Mouse (Mus musculus): ENCODE data around the gene Gp1ba.

Gene Gp1ba

GRCm38 (mm10) chr11:70653345-70654197 lies 14.6 kb downstream of the Gp1ba start:
- DNase-seq = peak; percentile 65

- peak; percentile 65 for DNase-seq
Measured at GRCm38 (mm10) chr11:70654198-70654922, 15.4 kb downstream of the Gp1ba start, which contains the start of gene Pfn1. Gene Pfn1 (minus strand): TSS chr11:70654644.

DNA sequence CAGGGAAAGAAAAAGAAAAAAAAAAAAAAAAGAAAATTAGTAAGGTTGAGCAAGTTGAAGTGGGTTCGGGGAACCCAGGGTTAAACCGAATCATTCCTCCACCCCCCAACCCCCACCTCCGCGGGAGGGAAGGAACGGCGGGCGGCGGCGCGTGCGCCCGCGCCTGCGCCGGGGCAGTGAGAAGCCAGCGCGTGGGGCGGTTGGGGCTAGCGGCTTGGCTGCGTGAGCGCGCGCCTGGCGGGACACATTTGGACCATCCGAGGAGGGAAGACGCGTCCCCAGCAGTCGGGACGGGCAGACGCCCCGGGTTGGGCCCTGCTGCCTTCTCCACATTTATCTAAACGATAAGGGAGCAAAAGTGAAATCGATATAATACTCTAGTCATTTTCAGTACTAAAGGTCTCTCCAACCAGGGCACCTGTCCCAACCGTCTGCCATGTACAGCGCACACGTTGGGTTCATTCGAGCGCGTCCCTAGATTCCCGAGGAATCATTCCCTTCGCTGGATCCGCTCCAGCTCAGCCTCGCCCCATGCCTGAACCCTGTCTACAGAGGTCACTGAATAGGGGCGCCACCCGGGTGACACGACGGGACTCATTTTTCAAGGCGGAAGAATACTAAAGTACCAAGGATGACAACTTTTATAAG lies 16.1 kb downstream of the Gp1ba start:
- DNase-seq = peak; percentile 78

DNA sequence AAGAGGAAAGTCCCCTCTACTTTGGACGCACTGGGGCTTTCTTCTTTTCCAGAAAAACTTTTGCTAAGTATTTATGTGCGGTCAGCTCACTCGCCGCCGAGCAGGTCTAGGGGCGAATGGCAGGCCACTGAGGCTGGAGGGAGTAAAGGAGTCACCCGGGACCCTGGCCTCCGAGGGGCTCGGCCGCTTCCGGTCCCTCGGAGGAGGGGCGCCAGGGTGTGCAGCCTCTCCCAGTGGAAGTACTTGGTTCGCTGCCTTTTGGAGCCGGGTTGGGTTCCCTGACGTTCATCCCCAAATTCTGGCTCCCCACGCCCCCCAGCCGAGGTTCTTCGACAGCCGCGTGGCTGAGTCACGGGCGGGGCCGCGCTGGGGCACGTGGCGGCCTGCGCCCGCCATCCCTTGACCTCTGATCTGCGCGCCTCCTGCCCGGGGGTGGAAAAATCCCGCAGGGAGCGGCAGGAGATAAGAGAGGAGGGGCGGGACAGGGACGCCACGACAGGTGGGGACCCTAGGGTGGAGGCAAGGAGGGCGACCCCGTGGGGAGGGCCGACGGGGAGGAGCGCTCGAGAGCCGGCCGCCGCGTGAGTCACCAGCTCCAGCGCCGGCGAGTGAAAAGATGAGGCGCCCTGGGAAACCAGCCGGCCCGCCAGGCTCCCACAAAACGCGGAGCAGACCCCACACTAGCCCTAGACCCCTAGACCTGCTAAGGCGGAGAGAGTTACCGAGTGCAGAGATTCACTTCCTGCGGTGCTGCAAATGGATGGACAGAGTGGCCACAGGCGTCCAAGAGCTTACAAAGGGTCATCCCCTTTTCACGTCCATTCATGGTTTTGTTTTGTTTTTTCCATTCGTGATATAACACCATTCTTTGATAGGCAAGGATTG lies 16.9 kb downstream of the Gp1ba start:
- peak; percentile 58 for DNase-seq

- DNase-seq = no peak
Measured at GRCm38 (mm10) chr11:70656456-70656927, 17.6 kb downstream of the Gp1ba start.

DNA sequence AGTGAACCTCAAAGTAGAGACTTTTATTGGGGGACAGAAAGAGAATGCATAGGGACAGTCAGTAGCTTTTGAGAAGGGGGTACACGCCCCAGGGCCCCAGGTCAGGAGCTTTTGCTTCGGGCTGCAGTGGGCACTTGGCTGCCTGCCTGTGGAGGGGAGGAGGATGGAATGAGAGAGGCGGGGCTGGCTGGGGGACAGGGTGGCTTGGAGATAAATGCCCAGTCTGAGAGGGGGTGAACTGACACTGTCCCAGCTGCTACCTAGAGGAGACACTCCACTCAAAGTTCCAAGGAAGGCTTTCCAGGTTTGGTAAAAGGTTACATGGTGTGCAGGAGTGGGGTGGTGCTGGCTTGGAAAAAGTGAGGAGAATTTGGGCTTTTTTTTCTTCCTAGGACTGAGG lies 18.0 kb downstream of the Gp1ba start, which contains the start of gene Eno3:
Gene Eno3 (plus strand): TSS at position 239 of the 400 bp plus-strand sequence.
- DNase-seq = no peak

DNA sequence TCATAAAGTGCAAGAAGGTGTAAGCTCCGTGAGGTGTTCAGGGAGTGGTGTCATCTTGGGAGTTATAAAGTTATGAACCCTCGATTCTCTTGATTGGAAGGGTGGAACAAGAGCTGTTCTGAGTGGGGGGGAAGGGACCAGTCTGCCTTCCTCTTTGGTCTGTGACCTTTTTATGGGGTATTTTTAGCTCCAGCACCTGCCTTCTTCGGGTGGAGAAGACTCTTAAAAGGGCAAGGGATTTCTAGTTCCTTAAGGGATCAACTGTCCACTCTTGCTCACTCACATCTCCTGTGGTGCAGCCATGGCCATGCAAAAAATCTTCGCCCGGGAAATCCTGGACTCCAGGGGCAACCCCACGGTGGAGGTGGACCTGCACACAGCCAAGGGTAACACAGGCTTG lies 18.7 kb downstream of the Gp1ba start:
- DNase-seq = no peak

DNA sequence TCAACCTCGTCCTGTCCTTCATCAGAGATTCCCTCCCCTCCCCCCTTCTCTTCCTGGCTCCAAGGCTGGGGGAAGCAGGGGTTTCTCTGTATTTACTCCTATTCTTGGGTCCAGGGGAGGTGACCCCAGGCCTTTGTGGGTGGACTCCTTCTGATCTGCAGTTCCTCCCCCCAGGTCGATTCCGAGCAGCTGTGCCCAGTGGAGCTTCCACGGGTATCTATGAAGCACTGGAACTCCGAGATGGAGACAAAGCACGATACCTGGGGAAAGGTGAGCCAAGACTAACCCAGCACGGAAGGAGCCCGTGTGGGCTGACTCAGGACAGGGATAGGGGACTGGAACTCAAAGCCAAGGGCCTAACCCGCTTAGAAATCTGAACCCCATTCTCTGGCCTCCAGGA lies 19.1 kb downstream of the Gp1ba start:
- no peak for DNase-seq

GRCm38 (mm10) chr11:70658521-70658920 lies 19.6 kb downstream of the Gp1ba start:
- no peak for DNase-seq

- no peak for DNase-seq
Measured at GRCm38 (mm10) chr11:70658942-70659341, 20.0 kb downstream of the Gp1ba start.

DNA sequence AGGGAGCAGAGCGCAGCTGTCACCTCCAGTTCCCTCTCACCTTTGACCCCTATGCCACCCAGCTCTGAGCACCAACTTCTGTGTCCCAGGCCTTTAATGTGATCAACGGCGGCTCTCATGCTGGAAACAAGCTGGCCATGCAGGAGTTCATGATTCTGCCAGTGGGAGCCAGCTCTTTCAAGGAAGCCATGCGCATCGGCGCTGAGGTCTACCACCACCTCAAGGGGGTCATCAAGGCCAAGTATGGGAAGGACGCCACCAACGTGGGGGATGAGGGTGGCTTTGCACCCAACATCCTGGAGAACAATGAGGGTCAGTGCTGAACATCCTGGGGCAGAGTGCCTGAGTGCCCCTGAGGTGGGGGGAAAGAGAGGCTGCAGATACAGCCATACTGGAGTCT lies 21.6 kb downstream of the Gp1ba start:
- no peak for DNase-seq

DNA sequence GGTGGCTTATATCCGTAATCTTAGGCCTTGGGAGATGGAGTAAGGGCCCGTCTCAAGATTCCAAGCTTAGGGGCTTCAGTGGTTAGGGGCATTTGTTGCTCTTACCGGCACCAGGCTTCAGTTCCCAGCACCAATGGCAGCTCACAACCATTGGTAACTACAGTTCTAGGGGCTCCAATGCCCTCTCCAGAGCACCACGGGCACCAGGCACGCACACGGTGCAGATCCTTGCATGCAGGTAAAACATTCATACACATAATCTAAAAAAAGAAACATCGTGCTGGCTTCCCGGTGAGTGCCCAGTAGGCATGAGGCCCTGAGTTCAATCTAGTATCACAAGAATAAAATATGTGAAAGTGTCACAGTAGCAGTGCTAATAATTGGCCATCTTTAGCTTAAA lies 24.2 kb downstream of the Gp1ba start:
- no peak for DNase-seq

GRCm38 (mm10) chr11:70663957-70664356 lies 25.0 kb downstream of the Gp1ba start:
- no peak for DNase-seq

GRCm38 (mm10) chr11:70664741-70665140 lies 25.8 kb downstream of the Gp1ba start:
- DNase-seq = no peak

- DNase-seq = no peak
Measured at GRCm38 (mm10) chr11:70666687-70667086, 27.8 kb downstream of the Gp1ba start.

- DNase-seq = no peak
Measured at GRCm38 (mm10) chr11:70667271-70668150, 28.6 kb downstream of the Gp1ba start.

DNA sequence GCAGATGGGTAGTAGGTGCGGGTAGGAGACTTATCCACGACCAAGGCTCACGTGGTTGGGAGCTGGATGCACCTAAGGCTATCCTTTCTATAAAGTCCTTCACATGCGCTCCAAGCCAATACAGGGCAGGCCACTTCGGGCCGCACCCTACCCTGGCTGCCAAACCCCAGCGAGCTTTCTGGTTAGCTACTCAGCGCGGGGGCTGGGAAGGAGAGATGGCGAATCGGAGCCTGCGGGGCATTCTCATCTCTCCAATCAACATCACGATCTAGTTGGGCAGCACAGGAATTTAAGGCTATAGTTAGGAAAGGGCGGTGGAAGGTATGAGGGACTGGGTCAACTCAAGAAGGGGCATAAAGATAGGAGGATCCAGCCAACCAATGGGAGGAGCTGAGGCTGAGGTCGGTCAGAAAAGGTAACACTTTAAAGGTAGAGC lies 29.4 kb downstream of the Gp1ba start:
- DNase-seq = no peak

GRCm38 (mm10) chr11:70668771-70669505 lies 30.0 kb downstream of the Gp1ba start, which contains the start of gene Spag7:
Gene Spag7 (minus strand): TSS chr11:70669416.
- DNase-seq = peak; percentile 100

- DNase-seq = peak; percentile 82
Measured at GRCm38 (mm10) chr11:70669582-70670345, 30.8 kb downstream of the Gp1ba start.

DNA sequence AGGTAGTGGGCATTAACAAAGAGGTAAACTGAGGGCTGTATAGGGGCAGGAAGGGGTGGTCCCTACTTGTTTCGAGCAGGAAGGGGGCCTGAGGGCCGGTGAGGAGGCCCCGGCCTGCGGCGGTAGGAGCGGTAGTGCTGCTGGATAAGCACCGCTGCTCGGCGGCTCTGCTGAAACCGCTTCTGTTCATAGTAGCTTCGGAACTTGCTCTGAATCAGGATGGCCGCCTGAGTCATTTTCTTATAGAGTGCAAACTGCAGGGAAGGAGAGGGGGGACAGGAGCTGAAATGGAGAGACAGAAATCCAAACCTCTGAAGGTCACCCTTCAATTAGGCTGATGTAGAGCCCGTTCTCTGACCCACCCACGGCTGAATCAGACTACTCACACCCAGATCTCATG lies 31.6 kb downstream of the Gp1ba start:
- DNase-seq = peak; percentile 40

Measured in kidney, adult 9 months (tissue).